Mouse (Mus musculus): ENCODE results near the gene Ociad1. TPM values are rescaled to one million over a fixed set of nuclear protein-coding genes. Genes with fewer than 3 reads are reported as not detected.
A peak's percentile ranks its signal among the peaks of the same experiment; 100 is the strongest.

The Ociad1 gene
- polyA plus RNA-seq, 1 experiment from 2014 or later: 160 TPM

DNA sequence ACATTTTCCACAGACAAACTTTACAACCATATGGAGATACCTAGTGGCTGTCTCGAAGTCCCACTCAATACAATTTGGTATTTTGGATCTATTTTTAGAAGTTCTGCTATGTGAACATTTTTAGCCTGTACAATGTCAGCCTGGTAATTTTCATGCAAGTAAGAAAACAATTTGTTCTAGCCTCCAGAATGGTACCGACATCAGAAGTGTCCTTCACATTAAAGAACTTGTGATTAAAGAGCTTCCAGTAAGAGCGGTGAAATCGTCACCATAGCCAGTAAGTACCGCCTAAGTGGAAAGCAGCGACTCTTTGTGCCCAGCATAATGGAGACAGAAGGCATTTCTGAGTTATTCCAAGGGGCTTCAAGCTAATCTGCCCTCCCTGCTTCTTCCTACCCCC is 22.0 kb upstream of the Ociad1 start:
- H3K9ac ChIP-seq (ENCODE audit: low read length): peak overlapping the region; percentile 44; the same call in 1 of the 2 replicates
- peaks cover 11 to 19% of the 10 kb centered on the region in 2 experiments for H3K4me1 ChIP-seq (ENCODE audit: control insufficient read depth in 2 of 2, insufficient read depth in 2 of 2, low read length in 2 of 2)
- no peaks in the 10 kb centered on the region; the same call in 1 of the 2 replicates for H3K9me3 ChIP-seq (ENCODE audit: control insufficient read depth, low read length)
- no peaks in the 10 kb centered on the region for H3K36me3 ChIP-seq (ENCODE audit: control insufficient read depth, insufficient read depth, low read length)
- H3K4me2 ChIP-seq (ENCODE audit: low read length): peak overlapping the region; percentile 40
- ATAC-seq (ENCODE audit: insufficient number of reproducible peaks, insufficient read depth, low FRiP score, low read depth): no peak
- H3K27me3 ChIP-seq (ENCODE audit: control insufficient read depth, insufficient read depth, low read length): no peaks in the 10 kb centered on the region
- peak overlapping the region; percentile 12 to 82 for H3K27ac ChIP-seq (replicated peaks in 1 of 2; ENCODE audit: control insufficient read depth in 1 of 2, insufficient read depth in 1 of 2, low read depth in 2 of 2, low read length in 2 of 2)
- no peak overlapping the region for H3K4me3 ChIP-seq (ENCODE audit: control insufficient read depth in 1 of 2, insufficient read depth in 1 of 2, low read depth in 1 of 2, low read length in 2 of 2)
- WGBS: 19% methylated on average over 6 of the region's 6 CpGs

GRCm38 (mm10) chr5:73273171-73273570 is 19.4 kb upstream of the Ociad1 start:
- Histone ChIP-seq H3K36me3 (ENCODE audit: control insufficient read depth, insufficient read depth, low read length) (no peaks in the 10 kb centered on the region), H3K4me1 (ENCODE audit: control insufficient read depth in 2 of 2, insufficient read depth in 2 of 2, low read length in 2 of 2) (peaks cover 10 to 18% of the 10 kb centered on the region in 2 experiments), H3K9ac (ENCODE audit: low read length) (no peak overlapping the region), H3K27ac (replicated peaks in 1 of 2; ENCODE audit: control insufficient read depth in 1 of 2, insufficient read depth in 1 of 2, low read depth in 2 of 2, low read length in 2 of 2) (no peak overlapping the region), H3K4me3 (ENCODE audit: control insufficient read depth in 1 of 2, insufficient read depth in 1 of 2, low read depth in 1 of 2, low read length in 2 of 2) (no peak overlapping the region), H3K9me3 (ENCODE audit: control insufficient read depth, low read length) (no peaks in the 10 kb centered on the region), H3K27me3 (ENCODE audit: control insufficient read depth, insufficient read depth, low read length) (no peaks in the 10 kb centered on the region), H3K4me2 (ENCODE audit: low read length) (peak overlapping the region; percentile 30; the same call in 1 of the 2 replicates)
- ATAC-seq (ENCODE audit: insufficient number of reproducible peaks, insufficient read depth, low FRiP score, low read depth): no peak
- WGBS: 77% methylated on average over 4 of the region's 4 CpGs

- no peak for ATAC-seq (ENCODE audit: insufficient number of reproducible peaks, insufficient read depth, low FRiP score, low read depth)
- no peaks in the 10 kb centered on the region for H3K9me3 ChIP-seq (ENCODE audit: control insufficient read depth, low read length)
- no peaks in the 10 kb centered on the region for H3K27me3 ChIP-seq (ENCODE audit: control insufficient read depth, insufficient read depth, low read length)
- no peaks in the 10 kb centered on the region for H3K36me3 ChIP-seq (ENCODE audit: control insufficient read depth, insufficient read depth, low read length)
- no peak overlapping the region for H3K4me2 ChIP-seq (ENCODE audit: low read length)
- peaks cover 15 to 31% of the 10 kb centered on the region in 2 experiments for H3K4me1 ChIP-seq (ENCODE audit: control insufficient read depth in 2 of 2, insufficient read depth in 2 of 2, low read length in 2 of 2)
- no peak overlapping the region for H3K4me3 ChIP-seq (ENCODE audit: control insufficient read depth in 1 of 2, insufficient read depth in 1 of 2, low read depth in 1 of 2, low read length in 2 of 2)
- no peak overlapping the region for H3K27ac ChIP-seq (replicated peaks in 1 of 2; ENCODE audit: control insufficient read depth in 1 of 2, insufficient read depth in 1 of 2, low read depth in 2 of 2, low read length in 2 of 2)
- H3K9ac ChIP-seq (ENCODE audit: low read length): no peak overlapping the region
- WGBS: 66% methylated on average over 2 of the region's 2 CpGs
Observed at GRCm38 (mm10) chr5:73274941-73275340, 17.6 kb upstream of the Ociad1 start.

DNA sequence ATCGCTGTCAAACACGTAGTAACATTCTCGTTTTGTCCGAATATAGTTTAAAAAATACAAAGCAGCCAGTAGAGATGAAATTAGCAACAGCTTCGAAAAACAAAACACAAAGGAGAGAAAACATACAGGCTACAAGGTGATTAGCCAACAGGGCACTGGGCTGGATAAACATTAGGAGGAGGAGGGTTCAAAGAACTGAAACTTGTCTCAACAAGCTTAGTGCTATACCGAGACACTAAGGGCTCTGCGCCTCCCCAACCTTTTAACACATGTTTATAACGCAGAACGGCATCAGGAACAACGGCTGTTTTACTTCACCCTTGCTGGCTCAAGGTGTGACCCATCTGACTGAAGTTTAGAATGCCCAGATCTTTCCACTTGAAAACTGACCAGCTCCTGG is 13.4 kb upstream of the Ociad1 start:
- peak overlapping the region; percentile 76 for H3K27ac ChIP-seq (replicated peaks in 1 of 2; ENCODE audit: control insufficient read depth in 1 of 2, insufficient read depth in 1 of 2, low read depth in 2 of 2, low read length in 2 of 2)
- no peaks in the 10 kb centered on the region for H3K27me3 ChIP-seq (ENCODE audit: control insufficient read depth, insufficient read depth, low read length)
- H3K9ac ChIP-seq (ENCODE audit: low read length): 0 out of 2 replicates have a peak overlapping the region, but pooled peaks have one; percentile 31
- no peaks in the 10 kb centered on the region for H3K36me3 ChIP-seq (ENCODE audit: control insufficient read depth, insufficient read depth, low read length)
- H3K4me2 ChIP-seq (ENCODE audit: low read length): peak overlapping the region; percentile 28; the same call in 1 of the 2 replicates
- H3K4me3 ChIP-seq (ENCODE audit: control insufficient read depth in 1 of 2, insufficient read depth in 1 of 2, low read depth in 1 of 2, low read length in 2 of 2): no peak overlapping the region
- no peak for ATAC-seq (ENCODE audit: insufficient number of reproducible peaks, insufficient read depth, low FRiP score, low read depth)
- 42% methylated on average over 10 of the region's 10 CpGs for WGBS
- no peaks in the 10 kb centered on the region for H3K9me3 ChIP-seq (ENCODE audit: control insufficient read depth, low read length)
- H3K4me1 ChIP-seq (ENCODE audit: control insufficient read depth in 2 of 2, insufficient read depth in 2 of 2, low read length in 2 of 2): peaks cover 9 to 23% of the 10 kb centered on the region in 2 experiments

DNA sequence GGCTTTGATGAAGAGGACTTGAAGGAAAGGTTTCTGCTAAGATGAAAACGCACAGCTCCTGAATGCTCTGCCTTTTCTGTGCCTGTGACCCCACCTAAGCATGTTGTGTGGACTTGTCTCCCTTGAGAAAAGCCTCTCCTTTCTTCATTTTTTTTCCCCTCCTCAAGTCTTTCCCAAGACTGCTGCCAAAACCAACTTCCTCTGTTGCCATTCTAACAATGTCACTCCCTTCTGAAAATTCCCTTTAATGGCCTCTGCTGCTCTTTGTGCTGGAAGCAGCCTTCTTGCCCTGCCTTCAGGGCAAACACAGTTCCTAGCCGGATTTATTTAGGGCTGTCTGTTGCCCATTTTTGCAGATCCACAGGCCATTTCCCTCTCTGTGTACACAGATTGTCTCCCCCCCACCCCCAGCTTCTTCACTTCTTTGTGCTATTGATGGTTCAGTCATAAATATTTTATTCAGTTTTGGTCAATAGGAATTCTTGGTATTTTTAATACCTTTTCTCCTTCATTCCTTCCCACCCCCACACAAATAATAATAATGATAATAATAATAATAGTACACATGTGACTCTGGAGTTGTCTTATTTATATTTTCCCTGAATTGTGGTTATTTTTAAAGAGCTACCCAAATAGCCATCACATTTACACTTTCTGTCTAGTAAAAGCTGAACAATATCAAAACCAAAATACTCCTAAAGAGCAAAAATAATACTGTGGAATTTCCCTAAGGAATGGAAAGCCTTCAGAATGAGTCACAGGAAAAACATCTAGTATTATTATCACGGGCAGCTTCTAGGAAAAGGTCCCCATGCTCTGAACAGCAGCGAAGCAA is 12.6 kb upstream of the Ociad1 start:
- H3K27ac ChIP-seq (replicated peaks in 1 of 2; ENCODE audit: control insufficient read depth in 1 of 2, insufficient read depth in 1 of 2, low read depth in 2 of 2, low read length in 2 of 2): peak overlapping the region; percentile 76
- peak overlapping the region; percentile 28; the same call in 1 of the 2 replicates for H3K4me2 ChIP-seq (ENCODE audit: low read length)
- no peaks in the 10 kb centered on the region for H3K9me3 ChIP-seq (ENCODE audit: control insufficient read depth, low read length)
- peaks cover 9 to 23% of the 10 kb centered on the region in 2 experiments for H3K4me1 ChIP-seq (ENCODE audit: control insufficient read depth in 2 of 2, insufficient read depth in 2 of 2, low read length in 2 of 2)
- no peaks in the 10 kb centered on the region for H3K36me3 ChIP-seq (ENCODE audit: control insufficient read depth, insufficient read depth, low read length)
- H3K9ac ChIP-seq (ENCODE audit: low read length): no peak overlapping the region
- no peak overlapping the region for H3K4me3 ChIP-seq (ENCODE audit: control insufficient read depth in 1 of 2, insufficient read depth in 1 of 2, low read depth in 1 of 2, low read length in 2 of 2)
- H3K27me3 ChIP-seq (ENCODE audit: control insufficient read depth, insufficient read depth, low read length): no peaks in the 10 kb centered on the region
- WGBS: 31% methylated on average over 4 of the region's 4 CpGs
- ATAC-seq (ENCODE audit: insufficient number of reproducible peaks, insufficient read depth, low FRiP score, low read depth): no peak

- 60% methylated on average over 4 of the region's 4 CpGs for WGBS
Observed at GRCm38 (mm10) chr5:73280567-73280850, 12.1 kb upstream of the Ociad1 start.

DNA sequence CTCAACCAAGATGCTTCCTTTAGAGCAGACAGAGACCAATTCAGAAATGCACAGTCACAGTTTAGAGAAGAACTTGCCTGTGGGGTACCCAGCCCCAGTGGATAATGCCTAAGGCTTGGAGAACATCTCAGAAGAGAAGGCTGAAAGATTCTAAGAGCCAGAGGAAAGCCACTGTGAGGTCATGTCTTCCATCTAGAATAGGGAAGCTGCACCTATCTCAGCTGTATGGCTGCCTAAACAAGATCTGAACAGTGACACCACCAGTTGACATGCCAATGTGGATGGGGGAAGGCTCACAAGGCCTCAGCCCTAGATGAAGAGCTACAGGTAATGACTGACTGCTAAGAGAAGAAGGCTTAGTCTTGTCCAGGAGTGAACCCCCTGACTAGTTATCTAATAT is 8.5 kb upstream of the Ociad1 start:
- Histone ChIP-seq H3K27me3 (ENCODE audit: control insufficient read depth, insufficient read depth, low read length) (no peaks in the 10 kb centered on the region), H3K27ac (replicated peaks in 1 of 2; ENCODE audit: control insufficient read depth in 1 of 2, insufficient read depth in 1 of 2, low read depth in 2 of 2, low read length in 2 of 2) (no peak overlapping the region), H3K9me3 (ENCODE audit: control insufficient read depth, low read length) (no peaks in the 10 kb centered on the region), H3K9ac (ENCODE audit: low read length) (no peak overlapping the region), H3K4me2 (ENCODE audit: low read length) (no peak overlapping the region), H3K4me3 (ENCODE audit: control insufficient read depth in 1 of 2, insufficient read depth in 1 of 2, low read depth in 1 of 2, low read length in 2 of 2) (no peak overlapping the region), H3K4me1 (ENCODE audit: control insufficient read depth in 2 of 2, insufficient read depth in 2 of 2, low read length in 2 of 2) (peaks cover 9 to 16% of the 10 kb centered on the region in 2 experiments), H3K36me3 (ENCODE audit: control insufficient read depth, insufficient read depth, low read length) (no peaks in the 10 kb centered on the region)
- no peak for ATAC-seq (ENCODE audit: insufficient number of reproducible peaks, insufficient read depth, low FRiP score, low read depth)

More at GRCm38 (mm10) chr5:73280567-73280850, 12.1 kb upstream of the Ociad1 start:
- H3K4me3 ChIP-seq (ENCODE audit: control insufficient read depth in 1 of 2, insufficient read depth in 1 of 2, low read depth in 1 of 2, low read length in 2 of 2): no peak overlapping the region
- H3K4me1 ChIP-seq (ENCODE audit: control insufficient read depth in 2 of 2, insufficient read depth in 2 of 2, low read length in 2 of 2): peaks cover 9 to 23% of the 10 kb centered on the region in 2 experiments
- H3K27me3 ChIP-seq (ENCODE audit: control insufficient read depth, insufficient read depth, low read length): no peaks in the 10 kb centered on the region
- H3K9ac ChIP-seq (ENCODE audit: low read length): no peak overlapping the region
- no peak overlapping the region for H3K4me2 ChIP-seq (ENCODE audit: low read length)
- no peak for ATAC-seq (ENCODE audit: insufficient number of reproducible peaks, insufficient read depth, low FRiP score, low read depth)
- H3K9me3 ChIP-seq (ENCODE audit: control insufficient read depth, low read length): no peaks in the 10 kb centered on the region
- H3K36me3 ChIP-seq (ENCODE audit: control insufficient read depth, insufficient read depth, low read length): no peaks in the 10 kb centered on the region
- H3K27ac ChIP-seq (replicated peaks in 1 of 2; ENCODE audit: control insufficient read depth in 1 of 2, insufficient read depth in 1 of 2, low read depth in 2 of 2, low read length in 2 of 2): peak overlapping the region; percentile 40 to 70; a peak in 3 of 4 replicates
